Mouse (Mus musculus) lung, adult 2 months (tissue): ENCODE results near the gene Ttc29.

ENCODE experiments used
- CTCF ChIP-seq: fragments of 200-500 bp; IDR thresholded peaks from 2 replicates; pipeline ENCODE4 v1.5.1; 2011; ENCODE audit warnings: mild to moderate bottlenecking, low read length, control low read depth; ENCODE audit not compliant: insufficient read depth
- POLR2A ChIP-seq: fragments of 200-500 bp; IDR thresholded peaks from 2 replicates; pipeline ENCODE4 v1.6.1; 2011; ENCODE audit warnings: low read depth, mild to moderate bottlenecking, control low read depth, low read length, borderline replicate concordance; ENCODE audit errors: extremely low read depth

DNA sequence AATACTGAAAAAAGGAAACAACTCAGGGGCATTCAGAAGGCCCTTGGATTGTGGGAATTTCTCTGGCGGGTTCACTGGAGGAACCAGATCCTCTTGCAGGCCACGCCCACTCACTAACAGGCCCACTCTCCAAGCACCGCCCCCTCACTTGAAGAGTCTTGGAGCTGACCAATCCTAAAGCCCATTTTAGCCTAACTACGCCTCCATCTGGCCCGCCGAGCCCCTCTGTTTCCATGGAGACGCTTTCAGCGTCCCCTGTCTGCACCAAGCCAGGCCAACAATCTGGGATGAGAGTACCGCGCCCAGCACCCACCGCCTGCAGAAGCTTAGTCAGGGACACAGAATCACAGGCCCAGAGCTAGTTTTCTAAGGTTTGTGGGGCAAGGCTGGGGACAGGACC, at the start of gene Ttc29:
- TF ChIP-seq CTCF = no peak
- no peak for TF ChIP-seq POLR2A
